Mouse (Mus musculus): ENCODE results near the gene Szrd1.

- TF ChIP-seq POLR2A (IDR thresholded peaks at IDR 0.05; ENCODE audit: borderline replicate concordance, insufficient read depth, low read length): no peak
- TF ChIP-seq CTCF (IDR thresholded peaks at IDR 0.05; ENCODE audit: borderline replicate concordance, insufficient read depth, low read depth, low read length): no peak
These were observed 47.6 kb upstream of the Szrd1 start for GRCm38 (mm10) chr4:141186923-141187836.

Data from cerebellum, adult 2 months (tissue).